Mouse (Mus musculus): ENCODE results near the gene Gm21981.

- TF ChIP-seq MYOG (IDR thresholded peaks at IDR 0.05; ENCODE audit: control insufficient read depth in 1 of 3, insufficient read depth in 1 of 3, insufficient read length in 2 of 3, low read depth in 2 of 3) = no peak
- TF ChIP-seq POLR2A (IDR thresholded peaks at IDR 0.05; ENCODE audit: insufficient read length, low read depth) = no peak
- TF ChIP-seq POLR2AphosphoS2 (IDR thresholded peaks at IDR 0.05; ENCODE audit: insufficient read length, low read depth) = no peak
- no peak for TF ChIP-seq MAX (IDR thresholded peaks at IDR 0.05; ENCODE audit: low read depth)
- TF ChIP-seq MYOD1 (IDR thresholded peaks at IDR 0.05; ENCODE audit: control insufficient read depth in 1 of 3, insufficient read length in 2 of 3, low read depth in 2 of 3) = no peak
- no peak for TF ChIP-seq TCF12 (IDR thresholded peaks at IDR 0.05; ENCODE audit: insufficient read depth, poor library complexity, severe bottlenecking)
- TF ChIP-seq CEBPB (IDR thresholded peaks at IDR 0.05; ENCODE audit: insufficient read depth, poor library complexity, severe bottlenecking) = no peak
Measured at GRCm38 (mm10) chr17:47691650-47692049, 2.6 kb downstream of the Gm21981 start.

Data from myocyte (in vitro differentiated cells).